Mouse (Mus musculus): ENCODE measurements at regions not wholly inside any gene's neighbourhood (a gene's known extent, or its start where the extent isn't known, plus 50 kb on each side); places are given as distances from the start of the nearest gene placed in this dataset.

DNA sequence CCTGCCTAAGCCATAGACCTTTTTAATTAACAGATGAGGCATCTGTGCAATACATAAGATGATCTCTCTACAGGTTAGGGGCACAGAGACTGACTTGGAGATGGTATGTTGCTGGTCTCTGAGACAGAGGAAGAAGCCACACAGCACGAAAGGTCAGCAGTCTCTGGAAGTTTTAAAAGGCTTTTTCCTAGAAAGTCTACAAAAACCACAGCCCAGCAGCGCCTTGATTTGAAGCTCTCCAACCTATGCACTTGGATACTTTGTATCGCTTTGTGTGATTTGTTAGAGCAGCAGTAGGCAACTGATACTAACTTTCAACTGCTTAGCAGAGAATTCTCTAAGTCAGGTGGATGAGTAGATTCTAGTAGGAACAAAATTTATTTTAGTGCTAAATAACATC, 132.3 kb upstream of the Tab2 start:
- 85% methylated on average over 3 of the region's 3 CpGs for WGBS
- Histone ChIP-seq H3K36me3 (ENCODE audit: control insufficient read depth, insufficient read depth, low read length) (no peaks in the 10 kb centered on the region), H3K27me3 (replicated peaks; ENCODE audit: control insufficient read depth, insufficient read depth, low read length) (no peaks in the 10 kb centered on the region), H3K9ac (ENCODE audit: low read depth, low read length) (no peak overlapping the region), H3K4me2 (no peak overlapping the region), H3K9me3 (ENCODE audit: control insufficient read depth, low read length) (no peaks in the 10 kb centered on the region), H3K4me3 (ENCODE audit: low read depth, low read length) (no peak overlapping the region), H3K27ac (ENCODE audit: low read depth, low read length) (no peak overlapping the region), H3K4me1 (replicated peaks; ENCODE audit: control insufficient read depth, insufficient read depth, low read length) (no peaks in the 10 kb centered on the region)
- DNase-seq (ENCODE audit: low spot score), result no peak
- ATAC-seq (replicated peaks; ENCODE audit: low FRiP score), result no peak

DNA sequence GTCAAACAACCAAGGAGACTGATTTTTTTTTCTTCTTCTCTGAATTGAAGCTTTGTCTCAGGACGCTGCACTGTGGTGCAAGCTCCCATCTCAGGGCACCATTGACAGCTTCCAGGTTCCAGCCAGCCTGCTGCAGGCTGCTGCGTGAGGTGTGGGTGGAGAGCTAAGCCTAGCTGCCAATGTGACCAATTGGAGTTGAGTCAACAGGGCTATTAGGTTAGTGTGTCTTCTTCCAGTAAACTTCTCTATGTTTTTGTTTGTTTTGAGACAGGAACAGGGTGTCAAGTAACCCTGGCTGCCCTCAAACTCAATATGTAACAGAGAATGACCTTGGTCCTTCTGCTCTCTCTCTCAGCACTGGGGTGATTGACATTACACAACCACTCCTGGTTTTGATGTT, 131.1 kb upstream of the Tab2 start:
- Histone ChIP-seq H3K4me3 (ENCODE audit: low read depth, low read length) (no peak overlapping the region), H3K4me1 (replicated peaks; ENCODE audit: control insufficient read depth, insufficient read depth, low read length) (no peaks in the 10 kb centered on the region), H3K4me2 (no peak overlapping the region), H3K9me3 (ENCODE audit: control insufficient read depth, low read length) (no peaks in the 10 kb centered on the region), H3K36me3 (ENCODE audit: control insufficient read depth, insufficient read depth, low read length) (no peaks in the 10 kb centered on the region), H3K27ac (ENCODE audit: low read depth, low read length) (no peak overlapping the region), H3K27me3 (replicated peaks; ENCODE audit: control insufficient read depth, insufficient read depth, low read length) (no peaks in the 10 kb centered on the region), H3K9ac (ENCODE audit: low read depth, low read length) (no peak overlapping the region)
- DNase-seq (ENCODE audit: low spot score) (no peak), ATAC-seq (replicated peaks; ENCODE audit: low FRiP score) (peak; percentile 57)
- 35% methylated on average over 2 of the region's 2 CpGs for WGBS

GRCm38 (mm10) chr10:8086442-8086841, 130.4 kb upstream of the Tab2 start:
- no peak for ATAC-seq (replicated peaks; ENCODE audit: low FRiP score)
- WGBS, result 73% methylated on average over 4 of the region's 4 CpGs
- Histone ChIP-seq H3K4me1 (replicated peaks; ENCODE audit: control insufficient read depth, insufficient read depth, low read length) (no peaks in the 10 kb centered on the region), H3K4me3 (ENCODE audit: low read depth, low read length) (no peak overlapping the region), H3K4me2 (no peak overlapping the region), H3K36me3 (ENCODE audit: control insufficient read depth, insufficient read depth, low read length) (no peaks in the 10 kb centered on the region), H3K9ac (ENCODE audit: low read depth, low read length) (no peak overlapping the region), H3K9me3 (ENCODE audit: control insufficient read depth, low read length) (no peaks in the 10 kb centered on the region), H3K27me3 (replicated peaks; ENCODE audit: control insufficient read depth, insufficient read depth, low read length) (no peaks in the 10 kb centered on the region), H3K27ac (ENCODE audit: low read depth, low read length) (no peak overlapping the region)
- DNase-seq (ENCODE audit: low spot score), result no peak

GRCm38 (mm10) chr10:8077904-8078811, 122.1 kb upstream of the Tab2 start:
- no peaks in the 10 kb centered on the region for H3K9me3 ChIP-seq (ENCODE audit: control insufficient read depth, low read length)
- H3K27ac ChIP-seq (ENCODE audit: low read depth, low read length), result no peak overlapping the region
- H3K4me2 ChIP-seq, result no peak overlapping the region
- H3K9ac ChIP-seq (ENCODE audit: low read depth, low read length), result no peak overlapping the region
- H3K4me1 ChIP-seq (replicated peaks; ENCODE audit: control insufficient read depth, insufficient read depth, low read length), result peaks cover 10% of the 10 kb centered on the region
- H3K27me3 ChIP-seq (replicated peaks; ENCODE audit: control insufficient read depth, insufficient read depth, low read length), result no peaks in the 10 kb centered on the region
- ATAC-seq (replicated peaks; ENCODE audit: low FRiP score) (no peak), DNase-seq (ENCODE audit: low spot score) (no peak)
- H3K36me3 ChIP-seq (ENCODE audit: control insufficient read depth, insufficient read depth, low read length), result no peaks in the 10 kb centered on the region
- H3K4me3 ChIP-seq (ENCODE audit: low read depth, low read length), result no peak overlapping the region
- WGBS, result 49% methylated on average over 8 of the region's 8 CpGs

DNA sequence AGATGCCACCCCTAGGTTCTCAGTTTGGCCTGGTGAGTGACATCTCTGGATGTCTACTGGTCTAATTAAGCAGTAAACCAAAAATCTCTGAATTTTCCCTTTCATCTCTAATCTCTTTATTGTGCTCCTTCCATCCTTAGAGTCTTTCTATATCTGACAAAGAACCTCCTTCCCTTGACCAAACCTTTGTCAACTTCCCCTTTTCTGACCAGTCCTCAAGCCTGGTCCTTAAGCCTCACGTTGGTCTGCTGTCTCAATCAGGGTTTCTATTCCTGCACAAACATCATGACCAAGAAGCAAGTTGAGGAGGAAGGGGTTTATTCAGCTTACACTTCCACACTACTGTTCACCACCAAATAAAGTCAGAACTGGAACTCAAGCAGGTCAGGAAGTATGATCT, 116.4 kb upstream of the Tab2 start:
- H3K27ac ChIP-seq (ENCODE audit: low read depth, low read length), result no peak overlapping the region
- H3K4me1 ChIP-seq (replicated peaks; ENCODE audit: control insufficient read depth, insufficient read depth, low read length), result peaks cover 19% of the 10 kb centered on the region
- H3K9me3 ChIP-seq (ENCODE audit: control insufficient read depth, low read length), result no peaks in the 10 kb centered on the region
- no peak for DNase-seq (ENCODE audit: low spot score)
- H3K4me2 ChIP-seq, result no peak overlapping the region
- H3K36me3 ChIP-seq (ENCODE audit: control insufficient read depth, insufficient read depth, low read length), result no peaks in the 10 kb centered on the region
- 31% methylated on average over 1 of the region's 1 CpGs for WGBS
- H3K9ac ChIP-seq (ENCODE audit: low read depth, low read length), result no peak overlapping the region
- H3K27me3 ChIP-seq (replicated peaks; ENCODE audit: control insufficient read depth, insufficient read depth, low read length), result no peaks in the 10 kb centered on the region
- no peak overlapping the region for H3K4me3 ChIP-seq (ENCODE audit: low read depth, low read length)
- ATAC-seq (replicated peaks; ENCODE audit: low FRiP score), result no peak

DNA sequence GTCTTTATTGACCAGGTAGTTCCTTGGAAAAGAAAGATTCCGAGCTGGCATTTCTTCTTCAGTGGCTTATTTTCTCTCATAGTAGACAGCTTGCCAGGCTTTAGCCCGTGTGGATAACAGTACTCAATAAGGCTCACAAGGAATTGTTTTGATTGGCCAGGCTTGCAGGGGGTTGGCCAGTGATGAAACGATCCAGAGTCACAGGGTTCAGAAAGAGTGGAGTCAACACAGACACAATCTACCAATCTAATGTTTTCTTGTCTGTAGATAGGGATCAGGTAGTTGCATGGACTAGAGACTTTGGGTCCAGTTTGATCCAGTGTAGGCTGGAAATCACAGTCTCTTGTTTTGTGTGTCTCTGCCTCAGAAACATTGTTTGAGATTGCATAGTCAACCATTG, 115.8 kb upstream of the Tab2 start:
- H3K4me2 ChIP-seq, result no peak overlapping the region
- no peaks in the 10 kb centered on the region for H3K27me3 ChIP-seq (replicated peaks; ENCODE audit: control insufficient read depth, insufficient read depth, low read length)
- 66% methylated on average over 3 of the region's 3 CpGs for WGBS
- no peak for ATAC-seq (replicated peaks; ENCODE audit: low FRiP score)
- H3K4me1 ChIP-seq (replicated peaks; ENCODE audit: control insufficient read depth, insufficient read depth, low read length), result peaks cover 20% of the 10 kb centered on the region
- no peak for DNase-seq (ENCODE audit: low spot score)
- no peak overlapping the region for H3K4me3 ChIP-seq (ENCODE audit: low read depth, low read length)
- no peak overlapping the region for H3K27ac ChIP-seq (ENCODE audit: low read depth, low read length)
- H3K36me3 ChIP-seq (ENCODE audit: control insufficient read depth, insufficient read depth, low read length), result no peaks in the 10 kb centered on the region
- no peak overlapping the region for H3K9ac ChIP-seq (ENCODE audit: low read depth, low read length)
- no peaks in the 10 kb centered on the region for H3K9me3 ChIP-seq (ENCODE audit: control insufficient read depth, low read length)

GRCm38 (mm10) chr10:8070472-8070871, 114.4 kb upstream of the Tab2 start:
- Histone ChIP-seq H3K9ac (ENCODE audit: low read depth, low read length) (no peak overlapping the region), H3K27me3 (replicated peaks; ENCODE audit: control insufficient read depth, insufficient read depth, low read length) (no peaks in the 10 kb centered on the region), H3K27ac (ENCODE audit: low read depth, low read length) (0 out of 2 replicates have a peak overlapping the region, but pooled peaks have one; percentile 2), H3K4me2 (no peak overlapping the region), H3K4me3 (ENCODE audit: low read depth, low read length) (no peak overlapping the region), H3K4me1 (replicated peaks; ENCODE audit: control insufficient read depth, insufficient read depth, low read length) (peaks cover 25% of the 10 kb centered on the region), H3K36me3 (ENCODE audit: control insufficient read depth, insufficient read depth, low read length) (no peaks in the 10 kb centered on the region), H3K9me3 (ENCODE audit: control insufficient read depth, low read length) (no peaks in the 10 kb centered on the region)
- 16% methylated on average over 2 of the region's 2 CpGs for WGBS
- ATAC-seq (replicated peaks; ENCODE audit: low FRiP score) (peak; percentile 80), DNase-seq (ENCODE audit: low spot score) (no peak)

DNA sequence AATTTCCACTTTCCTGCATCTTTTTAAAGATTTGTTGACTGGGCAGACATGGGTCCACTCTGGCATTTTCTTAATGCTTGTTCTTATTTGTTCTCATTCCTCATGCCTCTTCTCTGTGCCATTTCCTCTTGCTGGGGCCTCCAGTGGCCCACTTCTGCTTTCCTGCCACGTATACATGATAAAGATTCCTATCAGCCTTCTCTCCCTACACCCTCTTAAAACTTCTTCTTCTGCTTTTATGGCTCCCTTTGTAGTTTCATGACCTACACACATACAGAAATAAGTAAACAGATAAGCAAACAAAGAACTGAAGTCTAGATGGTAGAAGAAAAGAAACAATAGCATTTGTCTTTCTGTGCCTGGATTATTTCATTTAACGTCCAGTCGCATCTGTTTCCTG, 110.9 kb upstream of the Tab2 start:
- Histone ChIP-seq H3K4me1 (replicated peaks; ENCODE audit: control insufficient read depth, insufficient read depth, low read length) (peaks cover 22% of the 10 kb centered on the region), H3K27ac (ENCODE audit: low read depth, low read length) (no peak overlapping the region), H3K4me3 (ENCODE audit: low read depth, low read length) (no peak overlapping the region), H3K4me2 (no peak overlapping the region), H3K9me3 (ENCODE audit: control insufficient read depth, low read length) (no peaks in the 10 kb centered on the region), H3K36me3 (ENCODE audit: control insufficient read depth, insufficient read depth, low read length) (no peaks in the 10 kb centered on the region), H3K9ac (ENCODE audit: low read depth, low read length) (no peak overlapping the region), H3K27me3 (replicated peaks; ENCODE audit: control insufficient read depth, insufficient read depth, low read length) (no peaks in the 10 kb centered on the region)
- no peak for ATAC-seq (replicated peaks; ENCODE audit: low FRiP score)
- 46% methylated on average over 3 of the region's 3 CpGs for WGBS
- DNase-seq (ENCODE audit: low spot score), result no peak

- DNase-seq (ENCODE audit: low spot score) (peak; percentile 37), ATAC-seq (replicated peaks; ENCODE audit: low FRiP score) (peak; percentile 53; the same call in 1 of the 2 replicates)
- H3K9ac ChIP-seq (ENCODE audit: low read depth, low read length), result no peak overlapping the region
- no peaks in the 10 kb centered on the region for H3K9me3 ChIP-seq (ENCODE audit: control insufficient read depth, low read length)
- no peaks in the 10 kb centered on the region for H3K27me3 ChIP-seq (replicated peaks; ENCODE audit: control insufficient read depth, insufficient read depth, low read length)
- H3K36me3 ChIP-seq (ENCODE audit: control insufficient read depth, insufficient read depth, low read length), result no peaks in the 10 kb centered on the region
- no peak overlapping the region for H3K4me3 ChIP-seq (ENCODE audit: low read depth, low read length)
- WGBS, result 50% methylated on average over 8 of the region's 8 CpGs
- peaks cover 17% of the 10 kb centered on the region for H3K4me1 ChIP-seq (replicated peaks; ENCODE audit: control insufficient read depth, insufficient read depth, low read length)
- no peak overlapping the region for H3K27ac ChIP-seq (ENCODE audit: low read depth, low read length)
- no peak overlapping the region for H3K4me2 ChIP-seq
Observed at GRCm38 (mm10) chr10:8065746-8066145, 109.7 kb upstream of the Tab2 start.

Measured in liver, embryonic 11.5 days (tissue).